Mouse (Mus musculus) retina, postnatal 1 day (tissue): ENCODE results near the gene Fam43a.

Experiments
- DNase-seq: peaks from one replicate; pipeline ENCODE4 v3.0.0-alpha.2; 2012

Fam43a gene

GRCm38 (mm10) chr16:30595835-30596557 lies 3.5 kb upstream of the Fam43a start:
- DNase-seq, result no peak

- peak; percentile 91 for DNase-seq
Observed at GRCm38 (mm10) chr16:30596959-30597681, 2.4 kb upstream of the Fam43a start.

GRCm38 (mm10) chr16:30600431-30601045 lies 1.0 kb downstream of the Fam43a start:
- peak; percentile 66 for DNase-seq

- DNase-seq, result peak; percentile 85
Observed at GRCm38 (mm10) chr16:30601046-30601832, 1.7 kb downstream of the Fam43a start.

GRCm38 (mm10) chr16:30601946-30602345 lies 2.4 kb downstream of the Fam43a start:
- no peak for DNase-seq

GRCm38 (mm10) chr16:30602684-30603530 lies 3.4 kb downstream of the Fam43a start:
- no peak for DNase-seq

GRCm38 (mm10) chr16:30603531-30603842 lies 4.0 kb downstream of the Fam43a start:
- DNase-seq, result no peak

GRCm38 (mm10) chr16:30604061-30604806 lies 4.7 kb downstream of the Fam43a start:
- DNase-seq, result no peak

- no peak for DNase-seq
Observed at GRCm38 (mm10) chr16:30604807-30605137, 5.2 kb downstream of the Fam43a start.

GRCm38 (mm10) chr16:30605528-30605927 lies 6.0 kb downstream of the Fam43a start:
- DNase-seq, result no peak

GRCm38 (mm10) chr16:30607868-30608267 lies 8.3 kb downstream of the Fam43a start:
- no peak for DNase-seq

GRCm38 (mm10) chr16:30611331-30611730 lies 11.8 kb downstream of the Fam43a start:
- no peak for DNase-seq

GRCm38 (mm10) chr16:30613122-30613521 lies 13.6 kb downstream of the Fam43a start:
- no peak for DNase-seq

GRCm38 (mm10) chr16:30614122-30614521 lies 14.6 kb downstream of the Fam43a start:
- no peak for DNase-seq

GRCm38 (mm10) chr16:30614705-30615317 lies 15.3 kb downstream of the Fam43a start:
- no peak for DNase-seq

GRCm38 (mm10) chr16:30616281-30616680 lies 16.8 kb downstream of the Fam43a start:
- DNase-seq, result peak; percentile 48

- DNase-seq, result no peak
Observed at GRCm38 (mm10) chr16:30623645-30624044, 24.1 kb downstream of the Fam43a start.

- no peak for DNase-seq
Observed at GRCm38 (mm10) chr16:30624640-30625039, 25.1 kb downstream of the Fam43a start.

GRCm38 (mm10) chr16:30627586-30628337 lies 28.2 kb downstream of the Fam43a start:
- no peak for DNase-seq

GRCm38 (mm10) chr16:30628401-30628800 lies 28.9 kb downstream of the Fam43a start:
- no peak for DNase-seq
